Mouse (Mus musculus) embryonic facial prominence, embryonic 13.5 days (tissue): ENCODE data around the gene Tia1. TPM values are rescaled to one million over a fixed set of nuclear protein-coding genes. Genes with fewer than 3 reads are reported as not detected.

Source experiments
- ATAC-seq: fragments of 200-750 bp; cut with Nextera tagmentation; 2 replicates; pipeline ENCODE4 v1.8.0; 2017; ENCODE audit warnings: low read depth; ENCODE audit not compliant: insufficient number of reproducible peaks, insufficient read depth, low FRiP score, low TSS enrichment
- H3K27ac ChIP-seq: fragments of 300-500 bp; sonication (generic); 2 replicates; pipeline ENCODE4 v1.5.1; 2015; ENCODE audit warnings: moderate library complexity, mild to moderate bottlenecking, inconsistent platforms
- H3K27me3 ChIP-seq: fragments of 300-500 bp; sonication (generic); 2 replicates; pipeline ENCODE4 v1.6.1; 2015; ENCODE audit warnings: mild to moderate bottlenecking, inconsistent platforms
- H3K36me3 ChIP-seq: fragments of 300-500 bp; sonication (generic); 2 replicates; pipeline ENCODE4 v1.6.1; 2015; ENCODE audit warnings: mild to moderate bottlenecking, inconsistent platforms
- H3K4me1 ChIP-seq: fragments of 300-500 bp; sonication (generic); 2 replicates; pipeline ENCODE4 v1.6.1; 2015; ENCODE audit warnings: inconsistent platforms
- H3K4me2 ChIP-seq: fragments of 300-500 bp; sonication (generic); 2 replicates; pipeline ENCODE4 v1.6.1; 2015; ENCODE audit warnings: moderate library complexity, mild to moderate bottlenecking, inconsistent platforms
- H3K4me3 ChIP-seq: fragments of 300-500 bp; sonication (generic); 2 replicates; pipeline ENCODE4 v1.5.1; 2015; ENCODE audit warnings: mild to moderate bottlenecking, inconsistent platforms
- H3K9ac ChIP-seq: fragments of 300-500 bp; sonication (generic); 2 replicates; pipeline ENCODE4 v1.6.1; 2015; ENCODE audit warnings: mild to moderate bottlenecking, inconsistent platforms
- H3K9me3 ChIP-seq: fragments of 300-500 bp; sonication (generic); 2 replicates; pipeline ENCODE4 v1.6.1; 2016; ENCODE audit warnings: inconsistent platforms
- WGBS: fragments of 180-500 bp; shearing (Covaris S2); methylation state at CpG from one replicate; pipeline ENCODE4 v1.1.7; 2015; ENCODE audit warnings: mixed read lengths; 5-methylcytosine and 5-hydroxymethylcytosine counted together
- polyA plus RNA-seq: library from polyadenylated mRNA; unstranded; fragments of >200 nt; fragmentation: Nextera tagmentation; extraction: Ambion mirVana; gene quantifications from 2 replicates; pipeline ENCODE4 v1.2.1, GENCODE M21; 2015

Tia1 gene
- polyA plus RNA-seq, 1 experiment from 2014 or later, result 279 TPM

GRCm38 (mm10) chr6:86400972-86401371, 3.0 kb upstream of the Tia1 start:
- ATAC-seq, result no peak
- no peaks in the 10 kb centered on the region for H3K36me3 ChIP-seq

GRCm38 (mm10) chr6:86402681-86403607, 1.1 kb upstream of the Tia1 start:
- H3K9me3 ChIP-seq, result no peaks in the 10 kb centered on the region
- H3K36me3 ChIP-seq, result peaks cover 6% of the 10 kb centered on the region; the same call in 1 of the 2 replicates
- peak overlapping the region; percentile 51 for H3K27ac ChIP-seq
- no peak for ATAC-seq
- peak overlapping the region; percentile 65 for H3K4me2 ChIP-seq
- peaks cover 4% of the 10 kb centered on the region; the same call in 1 of the 2 replicates for H3K27me3 ChIP-seq
- H3K4me3 ChIP-seq, result peak overlapping the region; percentile 91
- 32% methylated on average over 12 of the region's 12 CpGs for WGBS
- peak overlapping the region; percentile 44 for H3K9ac ChIP-seq
- H3K4me1 ChIP-seq, result peaks cover 18% of the 10 kb centered on the region; the same call in 1 of the 2 replicates

More at GRCm38 (mm10) chr6:86400972-86401371, 3.0 kb upstream of the Tia1 start:
- WGBS, result 1% methylated on average over 9 of the region's 9 CpGs
- Histone ChIP-seq H3K4me3 (peak overlapping the region; percentile 34), H3K9ac (peak overlapping the region; percentile 52; the same call in 1 of the 2 replicates), H3K9me3 (no peaks in the 10 kb centered on the region), H3K4me1 (peaks cover 16% of the 10 kb centered on the region), H3K27ac (no peak overlapping the region), H3K27me3 (peaks cover 4% of the 10 kb centered on the region; the same call in 1 of the 2 replicates), H3K4me2 (peak overlapping the region; percentile 56)

DNA sequence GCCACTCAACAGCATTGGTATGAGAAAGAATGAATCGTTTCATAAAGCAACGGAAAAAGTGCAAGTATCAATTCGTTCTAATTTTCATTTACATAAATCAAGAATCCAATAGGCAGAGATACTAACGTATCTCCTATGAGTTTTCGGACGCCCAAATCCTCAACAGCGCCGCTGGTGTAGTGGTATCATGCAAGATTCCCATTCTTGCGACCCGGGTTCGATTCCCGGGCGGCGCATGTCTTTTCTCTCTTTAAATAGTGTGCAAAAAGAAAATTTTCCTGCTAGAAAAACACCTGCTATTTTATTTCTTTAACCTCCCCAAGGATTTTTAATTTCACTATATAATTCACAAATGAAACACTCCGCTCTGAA, 305 bp upstream of the Tia1 start:
- H3K27me3 ChIP-seq, result peaks cover 2% of the 10 kb centered on the region; the same call in 1 of the 2 replicates
- peaks cover 6% of the 10 kb centered on the region; the same call in 1 of the 2 replicates for H3K36me3 ChIP-seq
- peak; percentile 65 for ATAC-seq
- H3K4me2 ChIP-seq, result peak overlapping the region; percentile 65
- under 1% methylated on average over 15 of the region's 15 CpGs for WGBS
- H3K9me3 ChIP-seq, result no peaks in the 10 kb centered on the region
- H3K9ac ChIP-seq, result peak overlapping the region; percentile 99
- H3K27ac ChIP-seq, result peak overlapping the region; percentile 100
- peak overlapping the region; percentile 91 for H3K4me3 ChIP-seq
- H3K4me1 ChIP-seq, result peaks cover 18% of the 10 kb centered on the region; the same call in 1 of the 2 replicates

DNA sequence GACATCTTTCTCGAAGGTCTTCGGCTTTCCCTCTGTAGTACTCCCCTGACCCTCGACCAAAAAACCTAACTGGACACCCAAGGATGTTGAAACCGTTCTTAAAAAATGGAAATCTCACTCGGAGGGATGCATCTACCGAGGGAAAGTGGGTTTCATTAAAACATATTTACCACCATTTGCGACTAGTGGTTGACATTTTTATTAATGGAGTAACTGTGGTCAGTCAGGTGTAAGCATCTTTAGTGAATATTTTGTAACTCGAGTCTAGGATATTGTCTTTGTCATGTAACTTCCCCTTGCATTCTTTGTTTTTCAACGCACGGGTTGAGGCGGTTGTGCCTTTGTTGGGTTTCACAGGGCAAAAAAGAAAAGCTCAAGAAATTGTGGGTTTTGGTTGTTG, 977 bp downstream of the Tia1 start:
- peaks cover 6% of the 10 kb centered on the region; the same call in 1 of the 2 replicates for H3K36me3 ChIP-seq
- no peak for ATAC-seq
- H3K27me3 ChIP-seq, result no peaks in the 10 kb centered on the region
- peak overlapping the region; percentile 99 for H3K9ac ChIP-seq
- peak overlapping the region; percentile 65 for H3K4me2 ChIP-seq
- H3K27ac ChIP-seq, result peak overlapping the region; percentile 100
- under 1% methylated on average over 11 of the region's 11 CpGs for WGBS
- peaks cover 18% of the 10 kb centered on the region; the same call in 1 of the 2 replicates for H3K4me1 ChIP-seq
- H3K4me3 ChIP-seq, result peak overlapping the region; percentile 91
- no peaks in the 10 kb centered on the region for H3K9me3 ChIP-seq

DNA sequence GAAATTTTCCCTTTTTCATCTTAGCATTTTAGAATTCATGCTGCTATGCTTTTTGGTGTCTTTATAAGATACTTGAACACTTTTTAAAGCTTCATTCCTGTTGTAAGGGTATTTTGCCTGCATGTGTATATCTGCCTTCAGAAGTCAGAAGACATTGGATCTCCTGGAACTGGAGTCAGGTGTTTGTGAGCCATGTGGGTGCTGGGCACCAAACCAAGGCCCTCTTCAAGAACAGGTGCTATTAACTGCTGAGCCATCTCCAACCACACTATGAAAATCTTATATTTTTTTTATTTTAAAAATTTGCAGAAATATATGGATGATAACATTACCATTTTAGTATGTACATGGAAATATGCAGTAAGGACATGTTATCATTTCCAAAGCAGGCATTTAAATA, 2.3 kb downstream of the Tia1 start:
- Histone ChIP-seq H3K4me1 (peaks cover 13% of the 10 kb centered on the region; the same call in 1 of the 2 replicates), H3K36me3 (peaks cover 6% of the 10 kb centered on the region; the same call in 1 of the 2 replicates), H3K4me3 (peak overlapping the region; percentile 91), H3K27me3 (no peaks in the 10 kb centered on the region), H3K4me2 (peak overlapping the region; percentile 65), H3K9me3 (no peaks in the 10 kb centered on the region), H3K27ac (no peak overlapping the region), H3K9ac (no peak overlapping the region)
- no peak for ATAC-seq

- Histone ChIP-seq H3K4me2 (no peak overlapping the region), H3K9ac (no peak overlapping the region), H3K27ac (no peak overlapping the region), H3K9me3 (no peaks in the 10 kb centered on the region), H3K4me1 (no peaks in the 10 kb centered on the region), H3K4me3 (no peak overlapping the region), H3K27me3 (no peaks in the 10 kb centered on the region), H3K36me3 (peaks cover 84% of the 10 kb centered on the region)
- ATAC-seq, result no peak
- 89% methylated on average over 6 of the region's 6 CpGs for WGBS
Measured at GRCm38 (mm10) chr6:86418711-86419110, 14.7 kb downstream of the Tia1 start.

DNA sequence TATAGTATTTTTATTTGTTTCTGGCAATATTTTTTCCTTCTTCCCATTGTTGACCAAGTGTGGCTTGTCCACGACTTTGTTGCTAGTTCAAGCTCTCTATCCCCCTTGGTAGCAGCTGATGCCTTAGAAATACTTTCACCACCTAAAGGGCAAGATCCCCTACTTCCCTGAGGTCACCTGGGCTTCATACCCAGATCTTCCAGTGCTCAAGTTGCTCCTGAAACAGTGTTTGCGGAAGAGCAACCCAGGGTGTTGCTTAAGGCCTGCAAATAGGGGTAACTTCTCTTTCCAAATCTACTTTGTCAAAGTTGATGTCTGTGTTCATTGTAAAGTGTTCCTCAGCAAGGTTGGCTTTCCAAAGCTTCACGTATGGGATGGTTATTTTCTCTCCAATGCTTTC, 15.2 kb downstream of the Tia1 start:
- WGBS, result 84% methylated on average over 3 of the region's 3 CpGs
- Histone ChIP-seq H3K4me3 (no peak overlapping the region), H3K27ac (no peak overlapping the region), H3K4me2 (no peak overlapping the region), H3K27me3 (no peaks in the 10 kb centered on the region), H3K9ac (no peak overlapping the region), H3K9me3 (no peaks in the 10 kb centered on the region), H3K4me1 (no peaks in the 10 kb centered on the region), H3K36me3 (peaks cover 82% of the 10 kb centered on the region)
- ATAC-seq, result no peak

DNA sequence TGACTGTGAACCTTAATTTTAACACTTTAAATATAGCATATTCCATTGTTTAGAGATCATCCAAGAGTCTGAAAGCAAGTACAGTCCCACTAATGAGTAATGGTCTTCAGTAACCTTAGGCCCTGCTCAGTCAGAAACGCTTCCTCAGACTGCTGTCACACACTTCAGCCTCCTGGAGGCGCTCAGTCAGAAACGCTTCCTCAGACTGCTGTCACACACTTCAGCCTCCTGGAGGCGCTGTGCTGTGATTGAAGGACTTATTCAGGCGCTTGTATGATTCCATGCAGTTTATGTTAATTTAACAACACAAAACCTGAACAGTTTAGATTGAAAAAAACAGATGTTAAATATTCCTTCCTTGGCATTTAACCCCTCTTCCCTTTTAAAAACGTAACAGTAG, 16.5 kb downstream of the Tia1 start:
- no peaks in the 10 kb centered on the region for H3K9me3 ChIP-seq
- ATAC-seq, result no peak
- no peak overlapping the region for H3K4me2 ChIP-seq
- no peaks in the 10 kb centered on the region for H3K4me1 ChIP-seq
- peaks cover 84% of the 10 kb centered on the region for H3K36me3 ChIP-seq
- H3K27me3 ChIP-seq, result no peaks in the 10 kb centered on the region
- no peak overlapping the region for H3K4me3 ChIP-seq
- H3K27ac ChIP-seq, result no peak overlapping the region
- no peak overlapping the region for H3K9ac ChIP-seq
- WGBS, result 81% methylated on average over 6 of the region's 6 CpGs

DNA sequence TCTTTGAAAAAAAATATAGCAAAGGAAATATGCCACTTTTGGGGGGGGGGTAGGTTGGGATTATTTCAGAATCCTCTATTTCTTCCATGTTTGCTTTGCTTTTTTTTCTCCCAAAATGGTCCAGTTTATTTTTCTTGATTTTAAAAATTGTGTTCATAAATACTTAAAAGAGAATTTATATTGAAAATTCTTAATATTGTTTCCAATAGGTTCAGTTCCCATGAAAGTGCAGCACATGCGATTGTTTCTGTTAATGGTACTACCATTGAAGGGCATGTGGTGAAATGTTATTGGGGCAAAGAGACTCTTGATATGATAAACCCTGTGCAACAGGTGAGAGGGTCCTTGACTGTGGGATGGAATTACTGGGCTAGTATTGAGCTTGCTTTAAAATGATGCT, 22.3 kb downstream of the Tia1 start, which contains the start of gene Gm44790:
TSS of gene Gm44790 (plus strand) at position 301 of the 400 bp plus-strand sequence.
- Histone ChIP-seq H3K4me2 (no peak within 1 kb of the TSS), H3K4me1 (no peaks in the 10 kb centered on the region), H3K4me3 (no peak within 1 kb of the TSS), H3K36me3 (peaks cover 79% of the 10 kb centered on the region), H3K27me3 (no peaks in the 10 kb centered on the region), H3K27ac (no peak within 1 kb of the TSS), H3K9me3 (no peaks in the 10 kb centered on the region), H3K9ac (no peak within 1 kb of the TSS)
- ATAC-seq, result no peak
- WGBS, result 92% methylated on average over 1 of the region's 1 CpGs

DNA sequence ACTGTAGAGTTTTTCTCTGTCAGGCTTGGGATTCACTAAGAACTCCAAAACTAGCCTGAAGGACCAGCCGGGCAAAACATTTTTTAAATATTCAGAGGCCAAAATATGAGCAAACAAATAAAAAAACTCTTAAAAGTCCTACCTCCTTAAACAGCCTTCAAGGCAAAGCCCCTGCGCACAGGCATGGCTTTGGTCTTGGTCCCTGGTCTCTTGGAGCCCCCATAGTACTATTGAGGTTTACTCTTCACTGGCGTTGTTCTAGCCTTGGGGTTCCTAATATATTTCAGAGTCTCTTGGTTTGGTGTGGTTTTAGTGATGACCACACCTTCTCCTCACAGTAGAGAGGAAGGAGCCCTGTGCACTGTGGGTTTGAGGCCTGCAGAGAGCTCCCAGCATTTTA, 27.5 kb downstream of the Tia1 start:
- 94% methylated on average over 3 of the region's 3 CpGs for WGBS
- Histone ChIP-seq H3K4me2 (no peak overlapping the region), H3K9ac (no peak overlapping the region), H3K27me3 (no peaks in the 10 kb centered on the region), H3K36me3 (peaks cover 87% of the 10 kb centered on the region), H3K4me3 (no peak overlapping the region), H3K9me3 (no peaks in the 10 kb centered on the region), H3K27ac (no peak overlapping the region), H3K4me1 (no peaks in the 10 kb centered on the region)
- ATAC-seq, result no peak

- peaks cover 68% of the 10 kb centered on the region for H3K36me3 ChIP-seq
- ATAC-seq, result no peak
- WGBS, result 100% methylated on average over 1 of the region's 1 CpGs
Measured at GRCm38 (mm10) chr6:86433696-86434095, 29.7 kb downstream of the Tia1 start.

DNA sequence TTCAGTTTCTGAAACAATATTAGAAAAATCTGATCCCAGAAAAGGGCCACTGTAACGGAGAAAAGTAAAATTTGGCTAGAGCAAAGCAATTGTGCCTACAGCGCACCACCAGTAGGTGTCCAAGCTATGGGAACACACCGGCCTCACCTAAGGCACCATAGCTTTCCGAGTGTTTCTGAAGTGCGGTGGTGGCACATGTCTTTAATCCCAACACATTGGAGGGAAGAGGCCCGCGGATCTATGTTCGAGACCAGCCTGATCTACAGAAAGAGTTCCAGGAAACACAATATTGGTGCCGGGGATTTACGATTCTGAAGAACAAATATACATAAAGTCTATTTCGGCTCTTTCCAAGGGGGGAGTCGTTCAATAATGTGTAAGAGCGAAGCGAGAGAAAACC, 33.7 kb downstream of the Tia1 start:
- WGBS, result under 1% methylated on average over 14 of the region's 14 CpGs
- Histone ChIP-seq H3K9me3 (no peaks in the 10 kb centered on the region), H3K4me1 (peaks cover 6% of the 10 kb centered on the region), H3K27me3 (no peaks in the 10 kb centered on the region), H3K4me2 (peak overlapping the region; percentile 81), H3K4me3 (peak overlapping the region; percentile 90), H3K36me3 (peaks cover 42% of the 10 kb centered on the region), H3K27ac (peak overlapping the region; percentile 97), H3K9ac (peak overlapping the region; percentile 91)
- ATAC-seq, result no peak

More at GRCm38 (mm10) chr6:86433696-86434095, 29.7 kb downstream of the Tia1 start:
- Histone ChIP-seq H3K9ac (no peak overlapping the region), H3K9me3 (no peaks in the 10 kb centered on the region), H3K4me2 (no peak overlapping the region), H3K4me3 (no peak overlapping the region), H3K27ac (no peak overlapping the region), H3K4me1 (no peaks in the 10 kb centered on the region), H3K27me3 (no peaks in the 10 kb centered on the region)
